Mouse (Mus musculus): ENCODE measurements around the gene Tac1.
"Not testable (repeated sequence)": the region's sequence is repeated elsewhere in the genome, so short reads cannot be mapped to it uniquely, and the experiment has no call there.

The Tac1 gene

GRCm38 (mm10) chr6:7554829-7555391, at the start of gene Tac1:
Tac1 (plus strand) TSS chr6:7554879.
- in situ Hi-C loops (cut with MboI, MseI) = loop anchor here (5.0 kb wide), 1 partner anchor 88 kb away; no protein-coding TSS in a partner anchor

GRCm38 (mm10) chr6:7543511-7543910, 11.2 kb upstream of the Tac1 start:
- in situ Hi-C loops (cut with MboI, MseI) = not testable (repeated sequence)

- in situ Hi-C loops (cut with MboI, MseI) = loop anchor here (5.0 kb wide), 1 partner anchor 89 kb away; no protein-coding TSS in a partner anchor
These were observed 1.2 kb downstream of the Tac1 start for GRCm38 (mm10) chr6:7555688-7556476.

- in situ Hi-C loops (cut with MboI, MseI) = loop anchor here (5.0 kb wide), 1 partner anchor 91 kb away; no protein-coding TSS in a partner anchor
These were observed 3.5 kb downstream of the Tac1 start for GRCm38 (mm10) chr6:7558164-7558563.

- in situ Hi-C loops (cut with MboI, MseI) = loop anchor here (10.0 kb wide), 1 partner anchor 332 kb away; no protein-coding TSS in a partner anchor
These were observed 7.8 kb downstream of the Tac1 start for GRCm38 (mm10) chr6:7562524-7562923.

GRCm38 (mm10) chr6:7564537-7564936, 9.9 kb downstream of the Tac1 start:
- in situ Hi-C loops (cut with MboI, MseI) = loop anchor here (10.0 kb wide), 1 partner anchor 330 kb away; no protein-coding TSS in a partner anchor

GRCm38 (mm10) chr6:7571144-7571543, 16.5 kb downstream of the Tac1 start:
- in situ Hi-C loops (cut with MboI, MseI) = no loop called here

GRCm38 (mm10) chr6:7578031-7578430, 23.4 kb downstream of the Tac1 start:
- in situ Hi-C loops (cut with MboI, MseI) = no loop called here

- in situ Hi-C loops (cut with MboI, MseI) = no loop called here
These were observed 39.8 kb downstream of the Tac1 start for GRCm38 (mm10) chr6:7594445-7594844.

- in situ Hi-C loops (cut with MboI, MseI) = no loop called here
These were observed 43.7 kb downstream of the Tac1 start for GRCm38 (mm10) chr6:7598416-7598815.

- in situ Hi-C loops (cut with MboI, MseI) = no loop called here
These were observed 45.5 kb downstream of the Tac1 start for GRCm38 (mm10) chr6:7600228-7600627.

GRCm38 (mm10) chr6:7601353-7602094, 46.8 kb downstream of the Tac1 start:
- in situ Hi-C loops (cut with MboI, MseI) = no loop called here

GRCm38 (mm10) chr6:7613676-7614075, 59.0 kb downstream of the Tac1 start:
- in situ Hi-C loops (cut with MboI, MseI) = not testable (repeated sequence)
